ENCODE assay signal across 8 mouse cellular contexts in the genomic region with DNA sequence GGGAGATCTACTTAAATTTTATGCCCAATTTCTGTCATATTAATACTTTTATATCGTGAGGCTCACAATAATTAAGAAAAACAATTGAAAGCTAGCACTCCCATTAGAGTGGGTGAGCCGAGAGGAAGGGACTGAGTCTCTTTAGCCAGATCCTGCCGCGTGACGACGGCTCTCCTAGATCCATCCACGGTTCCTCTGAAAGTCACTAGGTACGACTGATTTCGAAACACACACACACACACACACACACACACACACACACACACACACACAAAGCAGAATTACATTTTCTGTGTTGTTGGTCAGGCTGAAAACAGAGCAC.
DNase-seq lines count a peak whose midpoint lies in the region; ATAC-seq lines count a peak whose summit lies in the region.

No protein-coding gene starts in this region.

- intact Hi-C loops in left cerebral cortex, postnatal 4 days (cut with DNase I), result loop anchor here (2.0 to 10.0 kb wide), 4 partner anchors 96 to 206 kb away; a partner anchor contains a TSS
- intact Hi-C loops in left cerebral cortex, postnatal 14 days (cut with DNase I), result loop anchor here (5.0 kb wide), 1 partner anchor 96 kb away; a partner anchor contains a TSS

- H3K27ac ChIP-seq in embryonic facial prominence, embryonic 12.5 days, result peak overlapping the region; percentile 91
- peak overlapping the region; percentile 93 for H3K27ac ChIP-seq in hindbrain, embryonic 13.5 days
- H3K27ac ChIP-seq in liver, embryonic 16.5 days (ENCODE audit: low read length), result peak overlapping the region; percentile 9; the same call in 1 of the 2 replicates
- H3K27ac ChIP-seq in stomach, embryonic 15.5 days, result peak overlapping the region; percentile 88

- no peaks in the 10 kb centered on the region for H3K4me1 ChIP-seq in embryonic facial prominence, embryonic 12.5 days
- H3K4me1 ChIP-seq in hindbrain, embryonic 13.5 days (replicated peaks), result peaks cover 10% of the 10 kb centered on the region
- no peaks in the 10 kb centered on the region; the same call in 1 of the 2 replicates for H3K4me1 ChIP-seq in liver, embryonic 16.5 days (ENCODE audit: control insufficient read depth, low read depth, low read length)
- H3K4me1 ChIP-seq in stomach, embryonic 15.5 days, result no peaks in the 10 kb centered on the region

- H3K9ac ChIP-seq in embryonic facial prominence, embryonic 12.5 days, result peak overlapping the region; percentile 83
- H3K9ac ChIP-seq in hindbrain, embryonic 13.5 days, result peak overlapping the region; percentile 89
- H3K9ac ChIP-seq in liver, embryonic 16.5 days (ENCODE audit: low read depth, low read length), result peak overlapping the region; percentile 39; the same call in 1 of the 2 replicates
- H3K9ac ChIP-seq in stomach, embryonic 15.5 days, result peak overlapping the region; percentile 50

- peak overlapping the region; percentile 73 for H3K4me3 ChIP-seq in embryonic facial prominence, embryonic 12.5 days
- peak overlapping the region; percentile 79 for H3K4me3 ChIP-seq in hindbrain, embryonic 13.5 days
- peak overlapping the region; percentile 62 for H3K4me3 ChIP-seq in liver, embryonic 16.5 days (ENCODE audit: low read depth, low read length)
- H3K4me3 ChIP-seq in stomach, embryonic 15.5 days (replicated peaks), result peak overlapping the region; percentile 65

- H3K36me3 ChIP-seq in embryonic facial prominence, embryonic 12.5 days, result no peaks in the 10 kb centered on the region
- H3K36me3 ChIP-seq in hindbrain, embryonic 13.5 days, result no peaks in the 10 kb centered on the region
- no peaks in the 10 kb centered on the region for H3K36me3 ChIP-seq in liver, embryonic 16.5 days (ENCODE audit: control insufficient read depth, insufficient read depth)
- no peaks in the 10 kb centered on the region for H3K36me3 ChIP-seq in stomach, embryonic 15.5 days

- no peaks in the 10 kb centered on the region for H3K27me3 ChIP-seq in embryonic facial prominence, embryonic 12.5 days
- H3K27me3 ChIP-seq in hindbrain, embryonic 13.5 days, result 0 out of 2 replicates have a peak, but pooled peaks cover 3% of the 10 kb centered on the region
- H3K27me3 ChIP-seq in liver, embryonic 16.5 days (ENCODE audit: control insufficient read depth, insufficient read depth, low read depth, low read length), result peaks cover 18% of the 10 kb centered on the region
- H3K27me3 ChIP-seq in stomach, embryonic 15.5 days (replicated peaks), result no peaks in the 10 kb centered on the region

- WGBS in embryonic facial prominence, embryonic 12.5 days, result under 1% methylated on average over 9 of the region's 9 CpGs
- WGBS in hindbrain, embryonic 13.5 days, result 1% methylated on average over 9 of the region's 9 CpGs
- WGBS in liver, embryonic 16.5 days (ENCODE audit: insufficient replicate concordance), result under 1% methylated on average over 9 of the region's 9 CpGs
- 1% methylated on average over 9 of the region's 9 CpGs for WGBS in stomach, embryonic 15.5 days

- peak overlapping the region; percentile 97 for H3K4me2 ChIP-seq in embryonic facial prominence, embryonic 12.5 days (replicated peaks)
- peak overlapping the region; percentile 95 for H3K4me2 ChIP-seq in hindbrain, embryonic 13.5 days
- peak overlapping the region; percentile 78 for H3K4me2 ChIP-seq in liver, embryonic 16.5 days (ENCODE audit: low read depth, low read length)
- peak overlapping the region; percentile 92 for H3K4me2 ChIP-seq in stomach, embryonic 15.5 days

- DNase-seq in left cerebral cortex, postnatal 4 days, result peak; percentile 41
- no peak for DNase-seq in left cerebral cortex, postnatal 14 days (ENCODE audit: low spot score in 2 of 2)
- DNase-seq in urinary bladder, postnatal 10 days (ENCODE audit: low spot score), result no peak
- DNase-seq in right cerebral cortex, postnatal 10 days (ENCODE audit: low spot score in 2 of 2), result no peak

- ATAC-seq in embryonic facial prominence, embryonic 12.5 days (ENCODE audit: insufficient number of reproducible peaks, insufficient read depth, low FRiP score, low TSS enrichment), result peak; percentile 17; the same call in 1 of the 2 replicates
- ATAC-seq in hindbrain, embryonic 13.5 days (ENCODE audit: low FRiP score), result peak; percentile 39
- 0 out of 2 replicates have a peak, but pooled peaks have one; percentile 44 for ATAC-seq in liver, embryonic 16.5 days (ENCODE audit: low read depth)
- no peak for ATAC-seq in stomach, embryonic 15.5 days (ENCODE audit: insufficient read depth, low FRiP score, low read depth)

- no peaks in the 10 kb centered on the region for H3K9me3 ChIP-seq in embryonic facial prominence, embryonic 12.5 days
- no peaks in the 10 kb centered on the region for H3K9me3 ChIP-seq in hindbrain, embryonic 13.5 days
- no peaks in the 10 kb centered on the region for H3K9me3 ChIP-seq in liver, embryonic 16.5 days (replicated peaks; ENCODE audit: control insufficient read depth, low read length)
- H3K9me3 ChIP-seq in stomach, embryonic 15.5 days, result no peaks in the 10 kb centered on the region

Comparison
In these comparisons a context has a peak if more than half of its experiments do, and no peak if none do; other contexts are left out.
1. H3K27ac ChIP-seq: peak in every context shown above with its lines; median percentile 93 in hindbrain, embryonic 13.5 days; 91 in embryonic facial prominence, embryonic 12.5 days; 88 in stomach, embryonic 15.5 days; 9 in liver, embryonic 16.5 days.
2. H3K9ac ChIP-seq: peak in every context shown above with its lines; median percentile 89 in hindbrain, embryonic 13.5 days; 83 in embryonic facial prominence, embryonic 12.5 days; 50 in stomach, embryonic 15.5 days; 39 in liver, embryonic 16.5 days.